Mouse (Mus musculus) brain, embryonic 14.5 days (tissue): ENCODE measurements around the gene Erbb3. TPM values are rescaled to one million over a fixed set of nuclear protein-coding genes. Genes with fewer than 3 reads are reported as not detected.
"Not testable (repeated sequence)": the region's sequence is repeated elsewhere in the genome, so short reads cannot be mapped to it uniquely, and the experiment has no call there.

Source experiments
- DNase-seq: peaks from one replicate; pipeline ENCODE4 v3.0.0-alpha.2; 2011; ENCODE audit warnings: low read depth
- CTCF ChIP-seq: fragments of 200-500 bp; IDR thresholded peaks from 2 replicates; pipeline ENCODE4 v1.5.1; 2012; ENCODE audit warnings: inconsistent platforms, mild to moderate bottlenecking, moderate library complexity, borderline replicate concordance; ENCODE audit not compliant: insufficient read depth, insufficient read length; ENCODE audit errors: extremely low read depth
- POLR2A ChIP-seq: fragments of 200-500 bp; IDR thresholded peaks from 2 replicates; pipeline ENCODE4 v1.6.1; 2012; ENCODE audit warnings: mild to moderate bottlenecking, inconsistent platforms, borderline replicate concordance; ENCODE audit not compliant: poor library complexity, insufficient read depth, insufficient read length, severe bottlenecking; ENCODE audit errors: extremely low read depth
- polyA plus RNA-seq: library from polyadenylated mRNA; depleted of rRNA; stranded (reverse); fragments of >200 nt; gene quantifications from 2 replicates; pipeline ENCODE4 v1.2.3, GENCODE M21; 2012

Erbb3 gene
- polyA plus RNA-seq, 1 experiment = 1.5 TPM

GRCm38 (mm10) chr10:128622702-128623101, 33.2 kb upstream of the Erbb3 start:
- no peak for TF ChIP-seq CTCF
- no peak for TF ChIP-seq POLR2A

GRCm38 (mm10) chr10:128621986-128622520, 32.6 kb upstream of the Erbb3 start:
- DNase-seq = no peak
- TF ChIP-seq CTCF (no peak), POLR2A (no peak)

More at GRCm38 (mm10) chr10:128622702-128623101, 33.2 kb upstream of the Erbb3 start:
- DNase-seq = no peak

- TF ChIP-seq CTCF = no peak
- no peak for TF ChIP-seq POLR2A
- DNase-seq = no peak
Observed at GRCm38 (mm10) chr10:128620241-128620640, 30.8 kb upstream of the Erbb3 start.

- DNase-seq = not testable (repeated sequence)
Observed at GRCm38 (mm10) chr10:128619148-128619547, 29.7 kb upstream of the Erbb3 start.

- no peak for TF ChIP-seq CTCF
- no peak for TF ChIP-seq POLR2A
- DNase-seq = no peak
Observed at GRCm38 (mm10) chr10:128618570-128618969, 29.1 kb upstream of the Erbb3 start.

GRCm38 (mm10) chr10:128615798-128616448, 26.5 kb upstream of the Erbb3 start:
- not testable (repeated sequence) for DNase-seq

GRCm38 (mm10) chr10:128614934-128615333, 25.5 kb upstream of the Erbb3 start:
- TF ChIP-seq CTCF = no peak
- TF ChIP-seq POLR2A = no peak
- DNase-seq = no peak

GRCm38 (mm10) chr10:128613820-128614219, 24.4 kb upstream of the Erbb3 start:
- DNase-seq = not testable (repeated sequence)

GRCm38 (mm10) chr10:128613154-128613440, 23.6 kb upstream of the Erbb3 start:
- no peak for DNase-seq
- TF ChIP-seq CTCF (no peak), POLR2A (no peak)

- DNase-seq = peak; percentile 90
- TF ChIP-seq CTCF = peak; percentile 87
- TF ChIP-seq POLR2A = no peak
Observed at GRCm38 (mm10) chr10:128612433-128613153, 23.1 kb upstream of the Erbb3 start.

GRCm38 (mm10) chr10:128606483-128606882, 17.0 kb upstream of the Erbb3 start:
- TF ChIP-seq POLR2A (no peak), CTCF (no peak)
- DNase-seq = no peak

- DNase-seq = no peak
- no peak for TF ChIP-seq CTCF
- no peak for TF ChIP-seq POLR2A
Observed at GRCm38 (mm10) chr10:128602470-128603128, 13.1 kb upstream of the Erbb3 start.
